Mouse (Mus musculus): Measurements from ENCODE around the gene Myh3. TPM values are rescaled to one million over a fixed set of nuclear protein-coding genes. Genes with fewer than 3 reads are reported as not detected.
"Not testable (repeated sequence)": the region's sequence is repeated elsewhere in the genome, so short reads cannot be mapped to it uniquely, and the experiment has no call there.

Gene Myh3
- polyA plus RNA-seq, 1 experiment = 0.92 TPM

- DNase-seq (ENCODE audit: extremely low spot score in 1 of 2, low spot score in 1 of 2) = no peak
Measured at GRCm38 (mm10) chr11:67076781-67077180, 1.3 kb upstream of the Myh3 start.

- DNase-seq (ENCODE audit: extremely low spot score in 1 of 2, low spot score in 1 of 2) = no peak
Measured at GRCm38 (mm10) chr11:67077435-67077834, 665 bp upstream of the Myh3 start.

GRCm38 (mm10) chr11:67078888-67079287 lies 788 bp downstream of the Myh3 start:
- no peak for DNase-seq (ENCODE audit: extremely low spot score in 1 of 2, low spot score in 1 of 2)

- no peak for DNase-seq (ENCODE audit: extremely low spot score in 1 of 2, low spot score in 1 of 2)
Measured at GRCm38 (mm10) chr11:67079740-67080139, 1.6 kb downstream of the Myh3 start.

- peak in 1 of 2 experiments; percentile 69 for DNase-seq (ENCODE audit: extremely low spot score in 1 of 2, low spot score in 1 of 2)
Measured at GRCm38 (mm10) chr11:67080168-67080567, 2.1 kb downstream of the Myh3 start.

- DNase-seq (ENCODE audit: extremely low spot score in 1 of 2, low spot score in 1 of 2) = no peak
Measured at GRCm38 (mm10) chr11:67081125-67081649, 3.1 kb downstream of the Myh3 start.

- no peak for DNase-seq (ENCODE audit: extremely low spot score in 1 of 2, low spot score in 1 of 2)
Measured at GRCm38 (mm10) chr11:67082188-67082587, 4.1 kb downstream of the Myh3 start.

- DNase-seq (ENCODE audit: extremely low spot score in 1 of 2, low spot score in 1 of 2) = no peak
Measured at GRCm38 (mm10) chr11:67082793-67083192, 4.7 kb downstream of the Myh3 start.

- DNase-seq (ENCODE audit: extremely low spot score in 1 of 2, low spot score in 1 of 2) = no peak
Measured at GRCm38 (mm10) chr11:67083239-67083638, 5.1 kb downstream of the Myh3 start.

- no peak for DNase-seq (ENCODE audit: extremely low spot score in 1 of 2, low spot score in 1 of 2)
Measured at GRCm38 (mm10) chr11:67083712-67084340, 5.7 kb downstream of the Myh3 start.

- peak; percentile 38 to 85 for DNase-seq (ENCODE audit: extremely low spot score in 1 of 2, low spot score in 1 of 2)
Measured at GRCm38 (mm10) chr11:67085489-67085888, 7.4 kb downstream of the Myh3 start.

GRCm38 (mm10) chr11:67086467-67087164 lies 8.5 kb downstream of the Myh3 start:
- no peak for DNase-seq (ENCODE audit: extremely low spot score in 1 of 2, low spot score in 1 of 2)

GRCm38 (mm10) chr11:67087225-67087624 lies 9.1 kb downstream of the Myh3 start:
- no peak for DNase-seq (ENCODE audit: extremely low spot score in 1 of 2, low spot score in 1 of 2)

- DNase-seq (ENCODE audit: extremely low spot score in 1 of 2, low spot score in 1 of 2) = not testable (repeated sequence)
Measured at GRCm38 (mm10) chr11:67092354-67092753, 14.3 kb downstream of the Myh3 start.

- no peak for DNase-seq (ENCODE audit: extremely low spot score in 1 of 2, low spot score in 1 of 2)
Measured at GRCm38 (mm10) chr11:67093201-67093600, 15.1 kb downstream of the Myh3 start.

- DNase-seq (ENCODE audit: extremely low spot score in 1 of 2, low spot score in 1 of 2) = no peak
Measured at GRCm38 (mm10) chr11:67093652-67094051, 15.6 kb downstream of the Myh3 start.

- no peak for DNase-seq (ENCODE audit: extremely low spot score in 1 of 2, low spot score in 1 of 2)
Measured at GRCm38 (mm10) chr11:67094470-67094869, 16.4 kb downstream of the Myh3 start.

GRCm38 (mm10) chr11:67097709-67098108 lies 19.6 kb downstream of the Myh3 start:
- DNase-seq (ENCODE audit: extremely low spot score in 1 of 2, low spot score in 1 of 2) = no peak

- peak; percentile 61 to 71 for DNase-seq (ENCODE audit: extremely low spot score in 1 of 2, low spot score in 1 of 2)
Measured at GRCm38 (mm10) chr11:67098427-67098826, 20.3 kb downstream of the Myh3 start.

- DNase-seq (ENCODE audit: extremely low spot score in 1 of 2, low spot score in 1 of 2) = no peak
Measured at GRCm38 (mm10) chr11:67099241-67099640, 21.1 kb downstream of the Myh3 start.

- peak in 1 of 2 experiments; percentile 77 for DNase-seq (ENCODE audit: extremely low spot score in 1 of 2, low spot score in 1 of 2)
Measured at GRCm38 (mm10) chr11:67100169-67100568, 22.1 kb downstream of the Myh3 start.

GRCm38 (mm10) chr11:67101713-67102112 lies 23.6 kb downstream of the Myh3 start:
- DNase-seq (ENCODE audit: extremely low spot score in 1 of 2, low spot score in 1 of 2) = peak in 1 of 2 experiments; percentile 76
